Mouse (Mus musculus) erythroblast, embryonic 14.5 days (primary cell): ENCODE results near the gene St13.

Source experiments
- GATA1 ChIP-seq: IDR thresholded peaks from 2 replicates; pipeline ENCODE4 v1.6.1; 2012; ENCODE audit warnings: low read length, inconsistent platforms, mixed read lengths
- TAL1 ChIP-seq: IDR thresholded peaks from 3 replicates; pipeline ENCODE4 v1.6.1; 2012; ENCODE audit warnings: low read length, inconsistent platforms, mixed read lengths

DNA sequence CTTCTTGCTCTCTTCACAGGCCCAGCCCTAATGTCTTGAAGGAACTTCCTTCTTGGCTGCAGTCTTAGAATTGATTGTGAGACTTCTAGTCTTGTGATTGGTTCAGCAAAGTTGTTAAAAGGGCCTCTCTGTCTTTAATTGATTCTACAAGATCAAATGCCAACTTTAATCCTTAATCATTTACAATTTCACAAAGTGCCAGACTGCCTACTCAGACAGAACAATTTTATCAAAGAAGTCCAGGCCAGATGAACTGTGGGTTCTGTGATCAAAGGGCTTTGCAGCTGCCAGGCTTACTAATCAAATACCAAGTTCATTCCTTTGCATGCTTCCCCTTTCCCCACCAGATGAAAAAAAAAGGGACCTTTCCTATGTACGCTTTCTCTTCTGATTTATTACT lies 21.6 kb upstream of the St13 start:
- no peak for TF ChIP-seq GATA1
- no peak for TF ChIP-seq TAL1
